Mouse (Mus musculus): ENCODE data around the gene Pcsk6.
"Not testable (repeated sequence)": the region's sequence is repeated elsewhere in the genome, so short reads cannot be mapped to it uniquely, and the experiment has no call there.

Pcsk6 gene

GRCm38 (mm10) chr7:65881290-65881688 is 19.8 kb downstream of the Pcsk6 start:
- DNase-seq (ENCODE audit: low spot score) = no peak

DNA sequence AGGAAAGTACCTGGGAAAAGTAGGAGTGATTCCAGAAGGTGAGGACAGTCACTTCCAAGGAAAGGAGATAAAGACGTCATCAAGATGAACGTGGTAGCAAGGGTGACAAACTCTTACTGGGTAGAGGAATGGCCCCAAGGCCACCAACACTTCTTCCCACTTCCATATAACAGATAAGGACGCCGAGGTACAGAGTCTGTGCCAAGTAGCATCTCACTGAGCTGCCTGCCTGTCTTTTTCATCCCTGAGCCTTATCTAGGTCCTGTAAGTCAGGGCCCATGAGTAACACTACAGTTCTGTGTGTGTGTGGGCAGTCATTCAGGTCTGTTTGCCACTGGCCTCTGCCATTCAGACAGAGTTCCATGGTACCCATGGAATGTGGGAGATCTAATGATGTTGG is 23.4 kb downstream of the Pcsk6 start:
- DNase-seq (ENCODE audit: low spot score) = no peak

DNA sequence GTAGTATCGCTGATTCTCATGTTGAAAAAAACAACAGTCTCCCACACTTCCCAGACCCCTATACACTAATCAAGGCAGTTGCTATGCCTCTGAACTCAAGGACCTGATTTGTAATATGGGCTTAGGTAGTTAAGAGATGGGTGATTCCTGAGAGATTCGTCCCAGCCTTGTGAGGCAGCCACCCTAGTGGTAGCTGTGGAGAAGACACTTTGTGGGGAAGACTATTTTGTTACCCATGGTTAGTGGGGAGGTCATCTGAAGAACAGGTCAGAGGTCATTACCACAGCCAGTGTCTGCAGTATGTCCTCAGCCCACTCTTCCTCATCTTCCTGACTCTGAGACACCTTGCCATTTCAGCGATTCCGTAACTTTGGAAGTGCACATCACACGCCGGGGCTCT is 24.3 kb downstream of the Pcsk6 start:
- DNase-seq (ENCODE audit: low spot score) = no peak

- DNase-seq (ENCODE audit: low spot score) = no peak
Measured at GRCm38 (mm10) chr7:65891831-65892230, 30.3 kb downstream of the Pcsk6 start.

DNA sequence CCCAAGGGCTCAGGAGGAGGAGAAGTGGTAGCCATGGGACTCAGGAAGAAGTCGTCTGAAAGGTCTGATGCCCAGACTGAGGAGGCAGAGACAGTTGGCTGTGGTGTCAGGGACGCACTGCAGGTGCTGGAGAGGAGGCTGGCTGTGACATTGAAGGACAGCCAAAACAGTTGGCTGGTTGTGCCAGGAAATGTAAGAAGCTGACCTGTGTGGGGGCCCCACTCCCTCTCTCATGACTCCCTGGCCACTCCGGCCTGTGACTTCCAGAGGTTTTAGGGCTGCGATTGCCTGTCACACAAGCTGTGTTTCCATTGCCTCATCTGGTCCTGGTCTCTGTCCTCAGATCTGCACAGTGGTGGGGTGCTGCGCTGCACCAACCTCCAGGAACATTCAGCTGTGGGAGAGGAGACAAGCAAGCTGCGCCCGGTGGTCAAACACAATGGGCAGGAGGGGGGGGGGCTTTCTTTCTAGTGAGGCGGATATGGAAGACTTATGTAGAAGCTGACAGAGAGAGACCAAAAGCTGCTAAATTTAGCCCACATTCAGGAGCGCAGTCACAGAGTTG is 30.8 kb downstream of the Pcsk6 start:
- DNase-seq (ENCODE audit: low spot score) = no peak

GRCm38 (mm10) chr7:65893546-65893945 is 32.0 kb downstream of the Pcsk6 start:
- no peak for DNase-seq (ENCODE audit: low spot score)

- DNase-seq (ENCODE audit: low spot score) = no peak
Measured at GRCm38 (mm10) chr7:65895262-65895661, 33.7 kb downstream of the Pcsk6 start.

GRCm38 (mm10) chr7:65901231-65901630 is 39.7 kb downstream of the Pcsk6 start:
- no peak for DNase-seq (ENCODE audit: low spot score)

DNA sequence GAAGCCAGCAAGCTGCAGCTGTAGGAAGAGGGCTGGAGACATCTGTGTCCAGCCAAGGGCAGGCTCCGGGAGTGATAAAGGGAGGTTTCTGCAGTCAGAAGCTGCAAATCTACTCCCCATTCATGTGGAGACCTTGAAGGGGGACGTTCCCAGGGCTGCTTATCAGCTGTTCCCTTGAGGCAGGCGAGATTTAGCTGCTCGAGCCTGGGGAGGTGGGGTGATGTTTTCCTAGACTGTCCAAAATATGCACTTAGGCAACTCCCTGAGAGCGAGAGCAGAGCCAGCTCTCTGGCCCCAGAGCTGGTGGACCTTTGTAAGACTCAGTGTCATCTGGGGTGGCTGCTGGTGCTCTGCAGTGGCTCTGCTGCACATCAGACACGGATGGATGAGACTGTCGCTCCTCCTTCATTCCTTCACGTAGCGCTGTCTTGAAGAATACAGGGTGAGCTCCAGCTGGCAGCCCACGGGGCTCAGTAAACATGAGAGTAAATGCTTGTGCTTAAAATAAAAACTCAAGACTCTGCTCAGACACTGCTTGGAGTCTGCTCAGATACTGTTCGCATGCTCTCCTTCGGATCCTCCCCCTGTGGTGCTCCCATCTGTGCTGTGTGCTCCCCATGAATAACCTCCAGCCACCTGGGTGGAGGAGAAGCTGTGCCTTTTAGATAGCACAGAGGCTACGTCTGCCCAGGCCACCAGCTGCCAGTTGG is 41.1 kb downstream of the Pcsk6 start:
- DNase-seq (ENCODE audit: low spot score) = peak; percentile 11

DNA sequence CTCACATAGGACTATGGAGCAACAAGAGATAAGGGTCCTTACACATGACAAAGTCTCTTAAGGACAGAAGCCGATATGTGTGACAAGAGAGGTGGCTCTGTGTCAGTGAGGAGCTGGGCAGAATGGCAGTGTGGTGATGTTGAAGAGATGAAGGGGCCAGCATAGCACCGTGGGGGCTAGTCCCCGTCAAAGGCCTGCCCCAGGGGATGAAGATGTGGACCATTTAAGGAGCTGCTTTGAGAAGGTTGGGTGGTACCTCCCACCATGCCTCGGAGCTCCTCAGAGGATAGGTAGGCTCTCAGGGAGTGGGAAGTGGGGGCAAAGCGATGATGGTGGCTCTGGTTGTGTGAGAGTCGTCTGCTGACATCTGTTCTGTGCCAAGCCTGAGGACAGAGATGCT is 41.9 kb downstream of the Pcsk6 start:
- DNase-seq (ENCODE audit: low spot score) = no peak

DNA sequence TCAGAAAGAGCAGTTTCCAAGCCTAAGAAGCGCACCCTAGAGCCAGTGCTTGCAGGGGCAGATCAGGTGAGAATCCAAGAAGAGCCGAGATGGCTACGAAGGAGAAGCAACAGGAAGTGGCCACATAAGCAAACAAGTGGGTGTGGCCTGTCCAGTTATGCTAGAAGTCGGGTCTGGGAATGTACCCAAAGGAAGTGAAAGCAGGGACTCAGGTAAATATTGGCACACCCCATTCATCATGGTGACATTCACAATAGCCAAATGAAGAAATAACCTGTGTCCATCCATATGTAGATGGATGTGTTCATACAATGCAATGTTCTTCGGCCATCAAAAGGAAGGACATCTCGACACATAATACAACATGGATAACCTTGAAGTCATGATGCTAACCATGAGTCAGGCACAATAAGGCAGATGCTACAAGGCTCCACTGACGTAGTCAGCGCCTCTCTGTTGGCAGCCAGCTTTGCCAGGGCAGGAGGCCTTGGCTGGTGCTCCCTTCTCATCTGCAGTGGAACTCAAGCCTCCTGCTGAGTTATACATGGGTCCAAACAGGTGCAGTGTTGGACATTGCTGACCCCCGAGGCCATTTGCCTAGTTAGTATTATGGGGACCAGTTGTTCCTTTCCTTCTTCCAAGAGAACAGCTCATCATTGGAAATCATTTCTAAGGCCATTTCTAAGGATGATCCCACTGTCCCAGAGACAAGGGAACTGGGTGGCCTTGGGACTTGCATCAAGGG is 45.2 kb downstream of the Pcsk6 start:
- DNase-seq (ENCODE audit: low spot score) = no peak

DNA sequence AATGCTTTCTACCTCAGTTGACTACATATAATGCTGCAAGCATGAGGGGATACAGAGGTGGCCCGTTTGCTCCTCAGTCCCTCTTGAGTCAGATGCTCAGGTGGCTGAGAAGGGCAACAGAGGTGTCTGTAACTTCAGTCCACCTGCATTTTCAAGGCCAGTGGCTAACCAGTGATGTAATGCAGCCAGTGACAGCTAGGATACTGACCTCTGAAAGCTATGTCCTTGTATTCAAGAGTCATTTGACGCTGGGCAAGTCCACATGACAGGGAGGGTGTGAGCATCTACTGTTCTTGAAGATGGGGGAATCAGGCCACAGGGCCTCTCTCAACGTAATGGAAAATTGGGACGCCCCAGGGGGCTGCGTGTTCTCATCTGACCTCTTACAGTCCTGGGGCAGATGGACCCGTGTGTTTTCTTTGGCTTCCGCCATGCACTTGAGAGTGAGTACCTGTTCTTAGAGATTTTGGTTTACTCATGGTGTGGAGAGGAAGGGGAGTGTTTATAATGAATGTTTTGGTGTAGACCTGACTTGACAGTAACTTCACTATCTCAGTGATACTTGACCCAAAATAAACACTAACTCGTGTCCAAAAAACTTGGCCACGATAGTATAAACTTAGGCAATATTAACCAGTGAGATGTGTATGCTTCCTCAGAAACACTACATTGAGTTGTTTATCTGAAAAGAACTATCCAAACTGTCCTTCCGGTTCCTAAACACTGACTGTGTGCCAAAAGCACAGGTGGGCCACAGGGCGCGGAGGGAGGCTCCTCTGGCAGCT is 48.0 kb downstream of the Pcsk6 start:
- no peak for DNase-seq (ENCODE audit: low spot score)

GRCm38 (mm10) chr7:65913088-65913610 is 51.6 kb downstream of the Pcsk6 start:
- DNase-seq (ENCODE audit: low spot score) = no peak

- peak; percentile 60 for DNase-seq (ENCODE audit: low spot score)
Measured at GRCm38 (mm10) chr7:65914761-65915301, 53.3 kb downstream of the Pcsk6 start.

DNA sequence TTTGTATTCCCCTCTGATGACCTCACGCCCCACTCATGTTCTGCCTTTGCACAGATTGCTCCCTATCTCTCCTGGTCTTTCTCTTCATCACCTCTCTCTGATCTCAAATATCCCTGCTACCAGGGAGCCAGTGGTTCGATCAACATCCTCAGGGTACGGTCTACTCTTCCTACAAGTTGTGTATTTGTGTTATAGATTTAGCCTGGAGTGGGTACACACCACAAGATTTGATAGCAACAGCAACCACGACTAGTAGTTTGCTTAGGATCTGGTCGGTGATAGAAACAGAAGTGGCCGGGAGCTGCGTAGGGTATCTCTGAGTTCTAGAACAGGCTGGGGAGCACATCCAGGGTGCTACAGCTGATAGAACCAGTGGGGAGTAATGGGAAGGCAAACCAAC is 54.3 kb downstream of the Pcsk6 start:
- DNase-seq (ENCODE audit: low spot score) = no peak

DNA sequence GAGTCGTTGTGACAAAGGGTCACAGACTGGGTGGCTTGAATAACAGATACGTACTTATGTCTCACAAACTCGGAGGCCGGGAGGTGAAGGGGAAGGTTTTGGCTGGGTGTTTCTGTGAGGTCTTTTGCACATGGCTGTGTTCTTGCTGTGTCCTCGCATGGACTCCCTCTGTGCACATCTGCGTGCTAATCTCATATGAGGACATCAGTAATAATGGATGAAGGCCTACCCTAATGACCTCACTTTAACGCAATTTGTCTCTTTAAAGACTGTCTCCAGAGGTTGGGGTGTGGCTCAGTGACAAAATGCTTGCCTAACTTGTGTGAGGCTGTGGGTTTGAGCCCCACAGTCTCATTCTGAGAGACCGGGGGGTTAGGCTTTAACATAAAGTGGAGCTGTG is 55.0 kb downstream of the Pcsk6 start:
- DNase-seq (ENCODE audit: low spot score) = no peak

GRCm38 (mm10) chr7:65918431-65918830 is 56.9 kb downstream of the Pcsk6 start:
- no peak for DNase-seq (ENCODE audit: low spot score)

DNA sequence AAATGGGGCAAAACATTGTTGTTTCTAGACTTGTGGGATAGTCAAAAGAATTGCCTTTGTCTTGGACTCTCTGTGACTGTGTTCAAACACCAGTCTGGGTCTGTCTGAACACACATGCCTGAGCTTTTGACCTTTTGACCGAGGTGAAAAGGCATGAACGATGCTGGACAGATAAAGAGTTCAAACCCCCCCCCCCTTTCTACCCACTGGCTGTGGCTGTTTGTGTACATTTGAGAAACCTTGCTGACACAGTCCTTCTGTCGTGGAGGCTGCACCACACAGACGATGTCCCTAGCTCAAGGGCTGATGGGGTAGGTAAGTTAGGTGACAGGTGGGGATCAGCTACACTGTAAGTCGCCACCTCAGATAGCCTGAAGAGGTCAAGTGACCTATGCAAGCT is 67.9 kb downstream of the Pcsk6 start:
- DNase-seq (ENCODE audit: low spot score) = peak; percentile 83

GRCm38 (mm10) chr7:65930478-65930877 is 68.9 kb downstream of the Pcsk6 start:
- peak; percentile 14 for DNase-seq (ENCODE audit: low spot score)

DNA sequence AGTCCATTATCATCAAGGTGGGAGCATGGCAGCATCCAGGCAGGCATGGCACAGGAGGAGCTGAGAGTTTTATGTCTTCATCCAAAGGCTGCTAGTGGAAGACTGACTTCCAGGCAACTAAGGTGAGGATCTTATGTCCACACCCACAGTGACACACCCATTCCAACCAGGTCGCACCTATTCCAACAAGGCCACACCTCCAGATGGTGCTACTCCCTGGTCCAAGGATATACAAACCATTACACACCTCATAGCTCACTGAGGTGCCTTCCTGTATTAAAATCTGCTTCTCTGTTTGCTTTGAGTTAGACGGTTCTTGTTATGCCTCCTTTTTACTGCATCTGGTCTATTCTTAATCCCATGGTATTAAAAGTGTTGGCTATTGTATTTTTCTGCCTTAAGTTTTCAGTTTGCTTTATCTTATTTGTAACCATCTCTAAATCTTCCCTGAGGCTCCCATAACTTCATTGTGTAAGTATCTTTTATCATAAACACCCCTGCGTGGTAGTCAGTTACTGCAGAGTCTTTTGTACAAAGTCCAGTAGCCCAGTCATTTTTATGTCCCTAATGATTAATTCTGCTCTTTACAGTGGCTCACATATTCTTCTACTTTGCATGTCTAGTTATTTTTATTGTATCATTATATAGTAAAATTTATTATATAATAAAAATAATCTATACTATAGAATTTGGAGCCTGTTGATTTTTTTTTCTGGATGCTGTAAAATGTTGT is 72.9 kb downstream of the Pcsk6 start:
- not testable (repeated sequence) for DNase-seq (ENCODE audit: low spot score)

- DNase-seq (ENCODE audit: low spot score) = no peak
Measured at GRCm38 (mm10) chr7:65935211-65935610, 73.7 kb downstream of the Pcsk6 start.
